Mouse (Mus musculus) forebrain, postnatal 0 days (tissue): ENCODE data around the gene Pgbd5. TPM values are rescaled to one million over a fixed set of nuclear protein-coding genes. Genes with fewer than 3 reads are reported as not detected.

Experiments
- ATAC-seq: fragments of 200-750 bp; cut with Nextera tagmentation; 2 replicates; pipeline ENCODE4 v1.8.0; 2017; ENCODE audit warnings: mild to moderate bottlenecking, moderate library complexity
- DNase-seq: peaks from one replicate; pipeline ENCODE4 v3.0.0-alpha.2; 2015
- H3K27ac ChIP-seq: fragments of 300-500 bp; sonication (generic); 2 replicates; pipeline ENCODE4 v1.5.1; 2014; ENCODE audit warnings: low read depth, mild to moderate bottlenecking, antibody characterized with exemption, low read length, moderate library complexity, mixed read lengths
- H3K27me3 ChIP-seq: fragments of 300-500 bp; sonication (generic); 2 replicates; pipeline ENCODE4 v1.6.1; 2014; ENCODE audit warnings: mild to moderate bottlenecking, low read length, mixed read lengths; ENCODE audit not compliant: insufficient read depth
- H3K36me3 ChIP-seq: fragments of 300-500 bp; sonication (generic); 2 replicates; pipeline ENCODE4 v1.6.1; 2014; ENCODE audit warnings: mild to moderate bottlenecking, moderate library complexity; ENCODE audit not compliant: insufficient read depth
- H3K4me1 ChIP-seq: fragments of 300-500 bp; sonication (generic); 2 replicates; pipeline ENCODE4 v1.6.1; 2014; ENCODE audit warnings: antibody characterized with exemption; ENCODE audit not compliant: insufficient read depth
- H3K4me2 ChIP-seq: fragments of 300-500 bp; sonication (generic); 2 replicates; pipeline ENCODE4 v1.6.1; 2014; ENCODE audit warnings: low read depth, mild to moderate bottlenecking, moderate library complexity
- H3K4me3 ChIP-seq: fragments of 300-500 bp; sonication (generic); 2 replicates; pipeline ENCODE4 v1.5.1; 2014; ENCODE audit warnings: low read depth, low read length, mixed read lengths
- H3K9ac ChIP-seq: fragments of 300-500 bp; sonication (generic); 2 replicates; pipeline ENCODE4 v1.6.1; 2014; ENCODE audit warnings: mild to moderate bottlenecking
- H3K9me3 ChIP-seq: fragments of 300-500 bp; sonication (generic); 2 replicates; pipeline ENCODE4 v1.6.1; 2016; ENCODE audit warnings: low read length
- CTCF ChIP-seq: sonication (generic); IDR thresholded peaks from 2 replicates; pipeline ENCODE4 v1.5.1; 2016; ENCODE audit warnings: antibody characterized with exemption, control low read depth, low read depth
- WGBS: fragments of 180-500 bp; shearing (Covaris S2); extraction: QIAGEN DNeasy Blood & Tissue Kit; methylation state at CpG from one replicate; pipeline ENCODE4 v1.1.7; 2014; 5-methylcytosine and 5-hydroxymethylcytosine counted together
- polyA plus RNA-seq: library from polyadenylated mRNA; unstranded; fragments of >200 nt; fragmentation: Nextera tagmentation; extraction: Ambion mirVana; gene quantifications from 2 replicates; pipeline ENCODE4 v1.2.1, GENCODE M21; 2015
- total RNA-seq: library from RNA; depleted of rRNA; stranded (reverse); fragments of >200 nt; gene quantifications from 2 replicates; pipeline ENCODE4 v1.2.3, GENCODE M21; 2014

Pgbd5 gene
- total and polyA plus RNA-seq, 2 experiments from 2014 or later: 17.3 to 62.5 TPM

DNA sequence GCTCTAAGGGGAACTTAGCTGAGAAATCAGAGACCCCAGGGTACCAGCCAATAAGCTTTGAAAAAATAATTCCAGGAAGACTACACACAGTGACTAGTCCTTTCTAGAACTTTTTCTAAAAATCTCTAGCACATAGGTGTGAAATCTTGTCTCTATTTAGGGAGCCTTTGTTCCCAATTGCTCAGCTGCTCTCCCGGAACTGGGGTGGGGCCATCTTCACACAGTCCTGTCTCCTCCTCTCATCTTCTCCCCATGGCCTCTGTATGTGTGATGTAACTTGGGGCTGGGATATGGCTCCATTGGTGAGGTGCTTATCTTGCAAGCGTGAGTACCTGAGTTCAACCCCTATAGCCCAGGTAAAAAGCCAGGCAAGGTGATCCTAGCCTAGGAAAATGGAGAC is 25.2 kb upstream of the Pgbd5 start:
- DNase-seq: no peak
- WGBS: 88% methylated on average over 2 of the region's 2 CpGs

DNA sequence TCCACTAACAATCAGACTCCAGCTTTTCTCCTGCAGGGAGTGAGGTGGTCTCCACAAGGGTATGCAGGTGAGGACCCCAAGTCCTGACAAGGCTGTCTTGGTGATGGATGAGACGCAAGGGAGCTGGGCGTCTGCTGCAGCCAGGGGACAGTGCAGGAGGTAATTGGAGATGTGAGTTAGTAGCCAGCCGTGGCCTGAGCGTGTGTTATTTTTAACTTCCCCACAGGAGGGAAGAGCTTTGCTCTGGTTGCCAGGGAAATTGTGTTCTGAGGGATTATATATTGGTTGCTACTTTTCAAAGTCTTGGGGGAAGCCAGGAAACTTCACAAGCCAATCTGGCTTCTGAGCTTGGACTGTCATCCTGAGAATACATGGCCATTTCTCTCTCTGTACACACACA is 23.7 kb upstream of the Pgbd5 start:
- Histone ChIP-seq H3K4me3 (no peak overlapping the region), H3K9me3 (no peaks in the 10 kb centered on the region), H3K4me1 (no peaks in the 10 kb centered on the region), H3K27me3 (no peaks in the 10 kb centered on the region; the same call in 1 of the 2 replicates), H3K36me3 (no peaks in the 10 kb centered on the region), H3K27ac (no peak overlapping the region), H3K9ac (no peak overlapping the region), H3K4me2 (no peak overlapping the region)
- ATAC-seq (peak; percentile 36; the same call in 1 of the 2 replicates), DNase-seq (peak; percentile 27)
- WGBS: 34% methylated on average over 4 of the region's 4 CpGs
- 0 out of 2 replicates have a peak, but pooled peaks have one; percentile 7 for TF ChIP-seq CTCF

More for the DNA sequence above, 25.2 kb upstream of the Pgbd5 start:
- no peak overlapping the region for H3K4me3 ChIP-seq
- no peak for TF ChIP-seq CTCF
- no peaks in the 10 kb centered on the region for H3K36me3 ChIP-seq
- H3K9me3 ChIP-seq: no peaks in the 10 kb centered on the region
- H3K4me1 ChIP-seq: no peaks in the 10 kb centered on the region
- no peaks in the 10 kb centered on the region; the same call in 1 of the 2 replicates for H3K27me3 ChIP-seq
- no peak overlapping the region for H3K9ac ChIP-seq
- ATAC-seq: no peak
- H3K4me2 ChIP-seq: no peak overlapping the region
- H3K27ac ChIP-seq: no peak overlapping the region

- H3K4me2 ChIP-seq: no peak overlapping the region
- ATAC-seq: no peak
- H3K27ac ChIP-seq: no peak overlapping the region
- H3K9ac ChIP-seq: no peak overlapping the region
- no peaks in the 10 kb centered on the region for H3K9me3 ChIP-seq
- DNase-seq: no peak
- H3K4me1 ChIP-seq: no peaks in the 10 kb centered on the region
- WGBS: 81% methylated on average over 9 of the region's 9 CpGs
- H3K4me3 ChIP-seq: no peak overlapping the region
- TF ChIP-seq CTCF: no peak
- H3K27me3 ChIP-seq: no peaks in the 10 kb centered on the region; the same call in 1 of the 2 replicates
- no peaks in the 10 kb centered on the region for H3K36me3 ChIP-seq
Observed at GRCm38 (mm10) chr8:124462192-124462591, 22.7 kb upstream of the Pgbd5 start.

DNA sequence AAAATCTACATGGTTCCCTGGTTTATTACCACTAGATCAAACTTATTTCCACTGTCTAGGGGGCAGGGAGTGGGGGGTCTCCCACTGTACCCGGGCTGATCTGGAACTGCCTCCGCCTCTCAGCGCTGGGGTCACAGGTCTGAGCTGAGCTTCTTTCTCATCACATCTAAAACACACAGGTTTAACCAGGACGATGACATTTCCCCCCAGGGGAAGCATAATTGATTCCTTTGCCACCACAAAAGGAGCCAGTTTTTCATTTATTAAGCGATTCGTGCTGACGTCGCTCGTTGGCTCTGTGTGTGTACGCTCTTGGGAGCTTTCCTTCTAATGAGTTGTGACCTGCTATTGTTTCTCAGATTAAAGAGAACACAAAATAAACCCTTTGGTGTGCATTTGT is 21.6 kb upstream of the Pgbd5 start:
- ATAC-seq (no peak), DNase-seq (no peak)
- no peaks in the 10 kb centered on the region for H3K9me3 ChIP-seq
- H3K4me1 ChIP-seq: no peaks in the 10 kb centered on the region
- no peak overlapping the region for H3K4me2 ChIP-seq
- no peak overlapping the region for H3K9ac ChIP-seq
- no peak overlapping the region for H3K27ac ChIP-seq
- 22% methylated on average over 10 of the region's 10 CpGs for WGBS
- no peaks in the 10 kb centered on the region; the same call in 1 of the 2 replicates for H3K27me3 ChIP-seq
- no peak overlapping the region for H3K4me3 ChIP-seq
- H3K36me3 ChIP-seq: no peaks in the 10 kb centered on the region
- no peak for TF ChIP-seq CTCF

GRCm38 (mm10) chr8:124460660-124461059 is 21.2 kb upstream of the Pgbd5 start:
- DNase-seq: no peak

DNA sequence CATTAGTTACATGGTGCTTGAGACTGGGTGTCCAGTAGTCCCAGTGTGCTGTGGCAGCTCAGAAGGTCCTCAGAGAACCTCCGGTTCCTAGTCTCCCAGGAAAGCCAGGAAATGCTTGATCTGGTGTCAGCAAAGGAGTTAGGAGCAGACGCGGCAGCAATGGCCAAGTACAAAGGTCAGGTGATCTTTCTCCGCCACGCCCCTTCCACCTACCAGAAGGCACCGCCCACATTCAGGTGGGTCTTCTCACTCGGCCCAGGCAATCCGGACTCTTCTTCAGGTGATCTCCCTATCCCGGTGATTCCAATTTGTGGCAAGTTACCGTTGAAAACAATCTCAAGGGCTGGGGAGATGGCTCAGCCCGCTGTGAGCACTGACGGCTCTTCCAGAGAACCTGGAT is 20.2 kb upstream of the Pgbd5 start:
- Histone ChIP-seq H3K9ac (no peak overlapping the region), H3K27ac (no peak overlapping the region), H3K4me3 (no peak overlapping the region), H3K36me3 (no peaks in the 10 kb centered on the region), H3K9me3 (no peaks in the 10 kb centered on the region), H3K27me3 (no peaks in the 10 kb centered on the region; the same call in 1 of the 2 replicates), H3K4me1 (no peaks in the 10 kb centered on the region), H3K4me2 (no peak overlapping the region)
- DNase-seq (no peak), ATAC-seq (no peak)
- 38% methylated on average over 12 of the region's 12 CpGs for WGBS
- TF ChIP-seq CTCF: no peak

More at GRCm38 (mm10) chr8:124460660-124461059, 21.2 kb upstream of the Pgbd5 start:
- 62% methylated on average over 4 of the region's 4 CpGs for WGBS
- H3K27me3 ChIP-seq: no peaks in the 10 kb centered on the region; the same call in 1 of the 2 replicates
- no peaks in the 10 kb centered on the region for H3K36me3 ChIP-seq
- ATAC-seq: no peak
- H3K9me3 ChIP-seq: no peaks in the 10 kb centered on the region
- no peak overlapping the region for H3K4me3 ChIP-seq
- no peak overlapping the region for H3K27ac ChIP-seq
- no peak overlapping the region for H3K9ac ChIP-seq
- no peak overlapping the region for H3K4me2 ChIP-seq
- TF ChIP-seq CTCF: no peak
- H3K4me1 ChIP-seq: no peaks in the 10 kb centered on the region

DNA sequence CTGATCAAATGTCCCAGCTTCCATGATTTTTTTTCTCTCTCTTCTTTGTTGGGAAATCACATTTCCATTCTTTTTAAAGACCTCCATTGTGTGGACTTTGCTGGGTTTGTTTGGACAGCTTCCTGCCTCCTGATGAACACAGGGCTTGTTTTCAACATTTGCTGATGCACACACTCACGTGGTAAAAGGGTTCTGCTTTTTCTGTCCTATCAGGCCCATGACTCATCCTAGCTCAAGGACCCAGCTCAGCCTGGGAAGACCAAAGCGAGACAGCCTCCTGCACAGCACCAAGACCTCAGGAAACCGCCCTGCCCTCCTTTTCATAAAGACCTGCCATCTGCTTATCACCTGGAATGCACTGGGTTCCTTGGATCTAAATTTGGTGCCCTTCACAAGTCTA is 15.9 kb upstream of the Pgbd5 start:
- H3K9me3 ChIP-seq: no peaks in the 10 kb centered on the region
- no peaks in the 10 kb centered on the region for H3K4me1 ChIP-seq
- no peaks in the 10 kb centered on the region for H3K36me3 ChIP-seq
- WGBS: 57% methylated on average over 3 of the region's 3 CpGs
- TF ChIP-seq CTCF: no peak
- DNase-seq (no peak), ATAC-seq (no peak)
- H3K4me3 ChIP-seq: no peak overlapping the region
- no peak overlapping the region for H3K9ac ChIP-seq
- no peak overlapping the region for H3K4me2 ChIP-seq
- no peaks in the 10 kb centered on the region for H3K27me3 ChIP-seq
- H3K27ac ChIP-seq: no peak overlapping the region
